In genomic region chr8:77453836-77454235, GRCm38 (mm10) we compare ENCODE assay signal across 20 mouse cellular contexts.
DNase-seq lines count a peak whose midpoint lies in the region; ATAC-seq and TF ChIP-seq lines count a peak whose summit lies in the region.
"Had no signal": no experiment of that assay in that cellular context is flagged by ENCODE, and none has a peak within 500 bp of the region (broad histone marks: within the 10 kb centered on the region; RNA-seq: fewer than 3 reads in every experiment).

No protein-coding gene starts in this region.

- intact Hi-C loops in gastrocnemius, postnatal 36 days (cut with DNase I) = no loop called here
- intact Hi-C loops in heart, adult 2 months (cut with DNase I) = no loop called here
- intact Hi-C loops in heart, postnatal 36 days (cut with DNase I) = no loop called here

- H3K27ac ChIP-seq in heart, adult 2 months = peak overlapping the region; percentile 28
- H3K27ac ChIP-seq in intestine, postnatal 0 days (ENCODE audit: low read depth, low read length) = peak overlapping the region; percentile 68
- H3K27ac ChIP-seq in intestine, embryonic 16.5 days (ENCODE audit: low read length) = no peak overlapping the region
- H3K27ac ChIP-seq: forebrain, embryonic 13.5 days; hindbrain, embryonic 10.5 days; hindbrain, embryonic 14.5 days; intestine, embryonic 15.5 days had no signal

- no peak for TF ChIP-seq POLR2A in heart, adult 2 months (IDR thresholded peaks at IDR 0.05; ENCODE audit: insufficient read depth, low read depth, low read length)

- H3K79me2 ChIP-seq in heart, adult 2 months (replicated peaks; ENCODE audit: control insufficient read depth, insufficient read depth, low read length) = no peaks in the 10 kb centered on the region; the same call in 1 of the 2 replicates

- H3K27me3 ChIP-seq in heart, adult 2 months (ENCODE audit: control insufficient read depth, insufficient read depth, low read length) = no peaks in the 10 kb centered on the region
- H3K27me3 ChIP-seq in intestine, postnatal 0 days (replicated peaks; ENCODE audit: control insufficient read depth, insufficient read depth, low read length) = no peaks in the 10 kb centered on the region
- H3K27me3 ChIP-seq in intestine, embryonic 16.5 days (replicated peaks; ENCODE audit: control insufficient read depth, insufficient read depth, low read length) = no peaks in the 10 kb centered on the region
- H3K27me3 ChIP-seq: forebrain, embryonic 13.5 days; intestine, embryonic 15.5 days; Patski had no signal

- no peak for ATAC-seq in intestine, postnatal 0 days
- no peak for ATAC-seq in intestine, embryonic 16.5 days
- ATAC-seq: activated CD4-positive, CD25-positive, alpha-beta regulatory T cell, adult 4 months; forebrain, embryonic 13.5 days; forebrain, postnatal 0 days; intestine, embryonic 15.5 days; Patski had no signal

- H3K9ac ChIP-seq in heart, adult 2 months (ENCODE audit: low read depth, low read length) = no peak overlapping the region
- H3K9ac ChIP-seq in intestine, postnatal 0 days (ENCODE audit: low read depth, low read length) = no peak overlapping the region
- H3K9ac ChIP-seq in intestine, embryonic 16.5 days (ENCODE audit: low read depth, low read length) = no peak overlapping the region
- H3K9ac ChIP-seq: forebrain, embryonic 13.5 days; forebrain, postnatal 0 days; hindbrain, embryonic 14.5 days; intestine, embryonic 15.5 days had no signal

- 79% methylated on average over 9 of the region's 9 CpGs for WGBS in heart, adult 2 months
- 87% methylated on average over 9 of the region's 9 CpGs for WGBS in intestine, postnatal 0 days
- WGBS in intestine, embryonic 16.5 days = 88% methylated on average over 9 of the region's 9 CpGs

- H3K4me3 ChIP-seq in heart, adult 2 months = no peak overlapping the region
- no peak overlapping the region for H3K4me3 ChIP-seq in intestine, postnatal 0 days (ENCODE audit: low read depth, low read length)
- H3K4me3 ChIP-seq in intestine, embryonic 16.5 days (ENCODE audit: low read length) = no peak overlapping the region
- H3K4me3 ChIP-seq: forebrain, embryonic 13.5 days; hindbrain, embryonic 10.5 days; intestine, embryonic 15.5 days had no signal

- peaks cover 4% of the 10 kb centered on the region for H3K36me3 ChIP-seq in heart, adult 2 months (ENCODE audit: control insufficient read depth, insufficient read depth, low read length)
- H3K36me3 ChIP-seq in intestine, postnatal 0 days (ENCODE audit: control insufficient read depth, insufficient read depth) = peaks cover 9% of the 10 kb centered on the region
- H3K36me3 ChIP-seq in intestine, embryonic 16.5 days (ENCODE audit: control insufficient read depth, insufficient read depth, low read length) = peaks cover 11% of the 10 kb centered on the region

- H3K4me2 ChIP-seq in intestine, postnatal 0 days (replicated peaks; ENCODE audit: low read depth) = no peak overlapping the region
- H3K4me2 ChIP-seq in intestine, embryonic 16.5 days (ENCODE audit: low read depth, low read length) = no peak overlapping the region
- H3K4me2 ChIP-seq: forebrain, embryonic 13.5 days; hindbrain, embryonic 14.5 days; intestine, embryonic 15.5 days had no signal

- TF ChIP-seq EP300 in heart, adult 2 months (IDR thresholded peaks at IDR 0.05; ENCODE audit: insufficient read depth, low read depth, low read length) = no peak

- no peak for TF ChIP-seq CTCF in heart, adult 2 months (IDR thresholded peaks at IDR 0.05)
- TF ChIP-seq CTCF in intestine, postnatal 0 days (IDR thresholded peaks at IDR 0.05; ENCODE audit: low read depth) = no peak

- H3K4me1 ChIP-seq in heart, adult 2 months (ENCODE audit: control insufficient read depth, insufficient read depth, low read length) = peaks cover 5% of the 10 kb centered on the region; the same call in 1 of the 2 replicates
- no peaks in the 10 kb centered on the region for H3K4me1 ChIP-seq in intestine, postnatal 0 days (replicated peaks; ENCODE audit: control insufficient read depth, insufficient read depth, low read length)
- no peaks in the 10 kb centered on the region for H3K4me1 ChIP-seq in intestine, embryonic 16.5 days (ENCODE audit: control insufficient read depth, insufficient read depth, low read length)
- H3K4me1 ChIP-seq: forebrain, embryonic 13.5 days; intestine, embryonic 15.5 days had no signal

- peak; percentile 53 for DNase-seq in gastrocnemius, adult 18-20 months (ENCODE audit: low spot score)
- no peak for DNase-seq in gastrocnemius, postnatal 36 days
- DNase-seq in heart, adult 2 months = no peak
- no peak for DNase-seq in heart, postnatal 36 days
- peak; percentile 48 for DNase-seq in gastrocnemius, postnatal 25 days
- DNase-seq: adrenal gland, adult 8-10 months; cerebellum, adult 11 months; cerebellum, adult 8-10 months; cerebellum, postnatal 14 days; forebrain, postnatal 0 days; heart, postnatal 10 days; kidney, adult 8-10 months had no signal

- no peaks in the 10 kb centered on the region for H3K9me3 ChIP-seq in intestine, postnatal 0 days (ENCODE audit: control insufficient read depth)
- H3K9me3 ChIP-seq in intestine, embryonic 16.5 days (ENCODE audit: control insufficient read depth, low read length) = peaks cover 8% of the 10 kb centered on the region; the same call in 1 of the 2 replicates
- H3K9me3 ChIP-seq: intestine, embryonic 15.5 days had no signal

Comparison
In these comparisons a context has a peak if more than half of its experiments do, and no peak if none do; other contexts are left out.
1. DNase-seq: peak in gastrocnemius, adult 18-20 months (single experiment) and gastrocnemius, postnatal 25 days (single experiment); none in gastrocnemius, postnatal 36 days (0 of 2), heart, adult 2 months (0 of 2) and heart, postnatal 36 days (0 of 2).